Mouse (Mus musculus): Measurements from ENCODE around the gene Actr1a. TPM values are rescaled to one million over a fixed set of nuclear protein-coding genes. Genes with fewer than 3 reads are reported as not detected.

Gene Actr1a
- 97.5 TPM for polyA plus RNA-seq (2014; fragmentation: Illumina TruSeq; extraction: RNeasy Lipid Tissue Mini Kit (QIAGEN cat#74804); ENCODE audit: low read depth, low replicate concordance)

DNA sequence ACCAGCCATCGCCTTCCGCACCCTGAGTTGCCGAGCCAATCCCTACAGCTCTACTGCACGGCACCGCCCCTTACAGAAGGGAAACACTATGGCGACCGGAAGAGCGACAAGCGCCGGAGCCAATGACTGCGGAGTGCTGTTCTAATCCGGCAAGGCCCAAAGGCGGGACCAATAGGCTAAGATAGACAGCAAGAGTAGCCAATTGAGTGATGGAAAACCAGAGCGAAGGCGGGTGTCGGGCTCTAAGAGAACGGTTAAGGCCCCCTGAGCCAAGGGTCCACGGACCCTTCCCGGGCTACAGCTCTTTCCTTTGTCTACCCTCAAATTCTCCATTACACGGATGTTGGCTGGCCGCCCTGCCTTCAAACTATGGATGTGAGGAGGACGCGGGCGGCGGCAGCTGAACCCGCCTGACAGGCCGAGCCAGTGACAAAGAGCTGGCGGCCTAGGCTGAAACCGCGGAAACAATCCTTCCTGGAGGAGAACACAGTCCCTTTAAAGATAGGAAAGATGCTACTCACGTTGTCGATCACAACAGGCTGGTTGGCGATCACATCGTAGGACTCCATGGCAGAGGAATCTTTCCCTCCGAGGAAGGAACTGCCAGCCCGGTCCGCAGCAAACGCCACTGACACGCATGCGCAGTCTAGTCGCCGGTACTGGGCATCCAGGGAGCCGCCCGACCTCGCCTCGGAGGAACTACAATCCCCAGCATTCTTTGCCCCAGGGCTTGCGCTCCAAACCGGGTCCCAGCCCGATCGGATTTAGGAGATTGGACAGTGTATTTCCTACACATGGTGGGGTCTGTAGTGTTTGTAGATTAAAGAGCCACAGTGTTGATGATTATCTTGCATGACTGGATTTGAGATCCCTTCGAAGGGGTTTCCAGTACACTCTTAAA, at the start of gene Actr1a:
Gene Actr1a (minus strand): TSS at position 640 of the 901 bp plus-strand sequence.

DNA sequence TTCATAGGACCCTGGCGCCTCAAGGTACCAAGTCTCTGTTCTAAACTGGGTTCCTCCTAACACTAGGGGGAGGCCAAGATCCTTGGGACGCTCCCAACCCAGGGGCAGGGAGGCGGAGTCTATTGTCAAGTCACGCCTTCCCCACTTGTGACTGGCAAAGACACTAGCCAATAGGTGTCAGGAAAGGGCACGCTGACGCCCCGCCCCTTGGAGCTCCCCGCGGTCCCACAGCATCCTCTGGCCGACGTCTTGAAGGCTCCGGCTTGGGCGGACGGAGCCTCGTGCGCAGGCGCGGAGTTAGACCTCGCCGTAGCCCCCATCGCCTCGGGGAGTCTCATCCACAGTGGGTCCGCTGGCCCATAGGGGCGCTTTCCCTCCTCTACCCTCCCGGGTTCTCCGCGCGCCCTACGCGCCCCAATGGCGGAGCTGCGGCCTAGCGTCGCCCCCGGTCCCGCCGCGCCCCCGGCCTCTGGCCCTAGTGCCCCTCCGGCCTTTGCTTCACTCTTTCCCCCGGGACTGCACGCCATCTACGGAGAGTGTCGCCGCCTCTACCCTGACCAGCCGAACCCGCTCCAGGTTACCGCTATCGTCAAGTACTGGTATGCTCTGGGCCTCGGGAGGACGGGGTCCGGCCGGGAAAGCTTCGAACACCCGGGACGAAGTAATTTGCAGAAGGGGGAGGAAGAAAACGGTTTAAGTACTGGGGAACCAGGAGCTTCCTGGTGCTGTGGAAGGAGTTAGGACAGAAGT, 1.3 kb upstream of the Actr1a start, which contains the start of gene Sufu:
Gene Sufu (plus strand): TSS at position 211 of the 750 bp plus-strand sequence.

GRCm38 (mm10) chr19:46350168-46350932, 45.2 kb downstream of the Actr1a start, which contains the start of gene 2310034G01Rik:
Gene 2310034G01Rik, minus strand, starts transcription at chr19:46350302.

GRCm38 (mm10) chr19:46338331-46338936, 57.1 kb downstream of the Actr1a start, which contains the start of gene Cuedc2:
Gene Cuedc2, minus strand, starts transcription at chr19:46338702.

GRCm38 (mm10) chr19:46328081-46329030, 67.2 kb downstream of the Actr1a start, which contains the start of gene Fbxl15:
Gene Fbxl15, plus strand, starts transcription at chr19:46328184.

Other genes with a start within 250 kb of the Actr1a start
- not detected for gene Pitx3, start 247.4 kb downstream of the Actr1a start, polyA plus RNA-seq (2014; fragmentation: Illumina TruSeq; extraction: RNeasy Lipid Tissue Mini Kit (QIAGEN cat#74804); ENCODE audit: low read depth, low replicate concordance)
- gene Gbf1, start 243.2 kb downstream of the Actr1a start, polyA plus RNA-seq (2014; fragmentation: Illumina TruSeq; extraction: RNeasy Lipid Tissue Mini Kit (QIAGEN cat#74804); ENCODE audit: low read depth, low replicate concordance), result 53.3 TPM
- gene Nfkb2, start 91.4 kb downstream of the Actr1a start, polyA plus RNA-seq (2014; fragmentation: Illumina TruSeq; extraction: RNeasy Lipid Tissue Mini Kit (QIAGEN cat#74804); ENCODE audit: low read depth, low replicate concordance), result 15.3 TPM
- gene Psd, start 68.6 kb downstream of the Actr1a start, polyA plus RNA-seq (2014; fragmentation: Illumina TruSeq; extraction: RNeasy Lipid Tissue Mini Kit (QIAGEN cat#74804); ENCODE audit: low read depth, low replicate concordance), result 7.6 TPM
- 9.2 TPM for gene Fbxl15, start 67.6 kb downstream of the Actr1a start, polyA plus RNA-seq (2014; fragmentation: Illumina TruSeq; extraction: RNeasy Lipid Tissue Mini Kit (QIAGEN cat#74804); ENCODE audit: low read depth, low replicate concordance)
- gene Cuedc2, start 57.0 kb downstream of the Actr1a start, polyA plus RNA-seq (2014; fragmentation: Illumina TruSeq; extraction: RNeasy Lipid Tissue Mini Kit (QIAGEN cat#74804); ENCODE audit: low read depth, low replicate concordance), result 92.5 TPM
- 12.8 TPM for gene Mfsd13a, start 54.6 kb downstream of the Actr1a start, polyA plus RNA-seq (2014; fragmentation: Illumina TruSeq; extraction: RNeasy Lipid Tissue Mini Kit (QIAGEN cat#74804); ENCODE audit: low read depth, low replicate concordance)
- 4.2 TPM for gene 2310034G01Rik, start 45.4 kb downstream of the Actr1a start, polyA plus RNA-seq (2014; fragmentation: Illumina TruSeq; extraction: RNeasy Lipid Tissue Mini Kit (QIAGEN cat#74804); ENCODE audit: low read depth, low replicate concordance)
- gene Sufu, start 1.1 kb upstream of the Actr1a start, polyA plus RNA-seq (2014; fragmentation: Illumina TruSeq; extraction: RNeasy Lipid Tissue Mini Kit (QIAGEN cat#74804); ENCODE audit: low read depth, low replicate concordance), result 23.2 TPM
- 23.8 TPM for gene Trim8, start 106.0 kb upstream of the Actr1a start, polyA plus RNA-seq (2014; fragmentation: Illumina TruSeq; extraction: RNeasy Lipid Tissue Mini Kit (QIAGEN cat#74804); ENCODE audit: low read depth, low replicate concordance)
- gene Arl3, start 177.4 kb upstream of the Actr1a start, polyA plus RNA-seq (2014; fragmentation: Illumina TruSeq; extraction: RNeasy Lipid Tissue Mini Kit (QIAGEN cat#74804); ENCODE audit: low read depth, low replicate concordance), result 72.7 TPM
- gene Sfxn2, start 177.6 kb upstream of the Actr1a start, polyA plus RNA-seq (2014; fragmentation: Illumina TruSeq; extraction: RNeasy Lipid Tissue Mini Kit (QIAGEN cat#74804); ENCODE audit: low read depth, low replicate concordance), result 18.9 TPM
- 123 TPM for gene Wbp1l, start 203.3 kb upstream of the Actr1a start, polyA plus RNA-seq (2014; fragmentation: Illumina TruSeq; extraction: RNeasy Lipid Tissue Mini Kit (QIAGEN cat#74804); ENCODE audit: low read depth, low replicate concordance)

All from adipose tissue, adult 10 weeks (tissue).